Mouse (Mus musculus) limb, embryonic 12.5 days (tissue): ENCODE results near the gene Ski. TPM values are rescaled to one million over a fixed set of nuclear protein-coding genes. Genes with fewer than 3 reads are reported as not detected.

Experiments
- ATAC-seq: fragments of 200-750 bp; cut with Nextera tagmentation; 2 replicates; pipeline ENCODE4 v1.8.0; 2017; ENCODE audit warnings: low read depth, moderate TSS enrichment; ENCODE audit not compliant: insufficient number of reproducible peaks, insufficient read depth, low FRiP score, low TSS enrichment
- H3K27ac ChIP-seq: fragments of 300-500 bp; sonication (generic); 2 replicates; pipeline ENCODE4 v1.5.1; 2016; ENCODE audit warnings: mild to moderate bottlenecking, moderate library complexity
- H3K27me3 ChIP-seq: fragments of 300-500 bp; sonication (generic); 2 replicates; pipeline ENCODE4 v1.6.1; 2016; ENCODE audit warnings: mild to moderate bottlenecking, moderate library complexity
- H3K36me3 ChIP-seq: fragments of 300-500 bp; sonication (generic); 2 replicates; pipeline ENCODE4 v1.6.1; 2016; ENCODE audit warnings: mild to moderate bottlenecking, moderate library complexity
- H3K4me1 ChIP-seq: fragments of 300-500 bp; sonication (generic); replicated peaks from 2 replicates; pipeline ENCODE4 v1.6.1; 2016
- H3K4me2 ChIP-seq: fragments of 300-500 bp; sonication (generic); 2 replicates; pipeline ENCODE4 v1.6.1; 2016; ENCODE audit warnings: mild to moderate bottlenecking, moderate library complexity
- H3K4me3 ChIP-seq: fragments of 300-500 bp; sonication (generic); replicated peaks from 2 replicates; pipeline ENCODE4 v1.5.1; 2016; ENCODE audit warnings: mild to moderate bottlenecking
- H3K9ac ChIP-seq: fragments of 300-500 bp; sonication (generic); replicated peaks from 2 replicates; pipeline ENCODE4 v1.6.1; 2016; ENCODE audit warnings: mild to moderate bottlenecking, moderate library complexity
- H3K9me3 ChIP-seq: fragments of 300-500 bp; sonication (generic); 2 replicates; pipeline ENCODE4 v1.6.1; 2016; ENCODE audit warnings: mild to moderate bottlenecking, moderate library complexity
- WGBS: fragments of 180-500 bp; shearing (Covaris S2); methylation state at CpG from one replicate; pipeline ENCODE4 v1.1.7; 2016; 5-methylcytosine and 5-hydroxymethylcytosine counted together
- polyA plus RNA-seq: library from polyadenylated mRNA; unstranded; fragments of >200 nt; fragmentation: Nextera tagmentation; extraction: Ambion mirVana; gene quantifications from 2 replicates; pipeline ENCODE4 v1.2.1, GENCODE M21; 2016

Ski gene
- polyA plus RNA-seq, 1 experiment from 2014 or later, result 18.8 TPM

GRCm38 (mm10) chr4:155149941-155150275 is 72.5 kb downstream of the Ski start:
- H3K4me3 ChIP-seq, result no peak overlapping the region
- WGBS, result 51% methylated on average over 6 of the region's 6 CpGs
- ATAC-seq, result peak; percentile 0; the same call in 1 of the 2 replicates
- no peaks in the 10 kb centered on the region for H3K9me3 ChIP-seq
- H3K4me1 ChIP-seq, result peaks cover 63% of the 10 kb centered on the region
- peaks cover 26% of the 10 kb centered on the region; the same call in 1 of the 2 replicates for H3K36me3 ChIP-seq
- H3K27me3 ChIP-seq, result peaks cover 13% of the 10 kb centered on the region
- peak overlapping the region; percentile 86 for H3K27ac ChIP-seq
- H3K4me2 ChIP-seq, result peak overlapping the region; percentile 86
- 0 out of 2 replicates have a peak overlapping the region, but pooled peaks have one; percentile 71 for H3K9ac ChIP-seq

- no peak for ATAC-seq
- peak overlapping the region; percentile 86; the same call in 1 of the 2 replicates for H3K27ac ChIP-seq
- H3K4me3 ChIP-seq, result no peak overlapping the region
- H3K4me2 ChIP-seq, result no peak overlapping the region
- peaks cover 18% of the 10 kb centered on the region; the same call in 1 of the 2 replicates for H3K36me3 ChIP-seq
- peaks cover 64% of the 10 kb centered on the region for H3K4me1 ChIP-seq
- 58% methylated on average over 8 of the region's 8 CpGs for WGBS
- H3K27me3 ChIP-seq, result peaks cover 13% of the 10 kb centered on the region
- H3K9me3 ChIP-seq, result no peaks in the 10 kb centered on the region
- no peak overlapping the region for H3K9ac ChIP-seq
Measured at GRCm38 (mm10) chr4:155148910-155149698, 73.3 kb downstream of the Ski start.

GRCm38 (mm10) chr4:155148453-155148852 is 73.9 kb downstream of the Ski start:
- Histone ChIP-seq H3K27ac (no peak overlapping the region), H3K9me3 (no peaks in the 10 kb centered on the region), H3K4me1 (peaks cover 70% of the 10 kb centered on the region), H3K9ac (0 out of 2 replicates have a peak overlapping the region, but pooled peaks have one; percentile 3), H3K27me3 (peaks cover 13% of the 10 kb centered on the region), H3K4me3 (no peak overlapping the region), H3K4me2 (no peak overlapping the region), H3K36me3 (peaks cover 13% of the 10 kb centered on the region; the same call in 1 of the 2 replicates)
- 72% methylated on average over 4 of the region's 4 CpGs for WGBS
- no peak for ATAC-seq

GRCm38 (mm10) chr4:155146107-155146823 is 76.1 kb downstream of the Ski start:
- Histone ChIP-seq H3K27me3 (0 out of 2 replicates have a peak, but pooled peaks cover 5% of the 10 kb centered on the region), H3K4me3 (no peak overlapping the region), H3K4me2 (no peak overlapping the region), H3K9ac (no peak overlapping the region), H3K4me1 (peaks cover 64% of the 10 kb centered on the region), H3K9me3 (no peaks in the 10 kb centered on the region), H3K27ac (peak overlapping the region; percentile 50; the same call in 1 of the 2 replicates), H3K36me3 (no peaks in the 10 kb centered on the region)
- WGBS, result 70% methylated on average over 14 of the region's 14 CpGs
- no peak for ATAC-seq

GRCm38 (mm10) chr4:155144548-155145180 is 77.7 kb downstream of the Ski start:
- Histone ChIP-seq H3K4me3 (no peak overlapping the region), H3K4me2 (peak overlapping the region; percentile 26; the same call in 1 of the 2 replicates), H3K4me1 (peaks cover 64% of the 10 kb centered on the region), H3K36me3 (no peaks in the 10 kb centered on the region), H3K9ac (peak overlapping the region; percentile 44; the same call in 1 of the 2 replicates), H3K9me3 (no peaks in the 10 kb centered on the region), H3K27me3 (0 out of 2 replicates have a peak, but pooled peaks cover 5% of the 10 kb centered on the region), H3K27ac (peak overlapping the region; percentile 99)
- ATAC-seq, result no peak
- 49% methylated on average over 4 of the region's 4 CpGs for WGBS

- ATAC-seq, result peak; percentile 87
- Histone ChIP-seq H3K36me3 (no peaks in the 10 kb centered on the region), H3K9me3 (no peaks in the 10 kb centered on the region), H3K4me1 (peaks cover 62% of the 10 kb centered on the region), H3K4me2 (peak overlapping the region; percentile 26), H3K27me3 (no peaks in the 10 kb centered on the region), H3K9ac (peak overlapping the region; percentile 44), H3K27ac (peak overlapping the region; percentile 99), H3K4me3 (no peak overlapping the region)
- 40% methylated on average over 12 of the region's 12 CpGs for WGBS
Measured at GRCm38 (mm10) chr4:155143871-155144502, 78.4 kb downstream of the Ski start.

GRCm38 (mm10) chr4:155143411-155143810 is 79.0 kb downstream of the Ski start:
- H3K27ac ChIP-seq, result peak overlapping the region; percentile 99
- no peak for ATAC-seq
- peak overlapping the region; percentile 26; the same call in 1 of the 2 replicates for H3K4me2 ChIP-seq
- H3K9me3 ChIP-seq, result no peaks in the 10 kb centered on the region
- no peak overlapping the region for H3K4me3 ChIP-seq
- WGBS, result 56% methylated on average over 2 of the region's 2 CpGs
- peaks cover 63% of the 10 kb centered on the region for H3K4me1 ChIP-seq
- H3K9ac ChIP-seq, result peak overlapping the region; percentile 44
- H3K36me3 ChIP-seq, result no peaks in the 10 kb centered on the region
- no peaks in the 10 kb centered on the region for H3K27me3 ChIP-seq

GRCm38 (mm10) chr4:155142836-155143235 is 79.6 kb downstream of the Ski start:
- 94% methylated on average over 5 of the region's 5 CpGs for WGBS

GRCm38 (mm10) chr4:155140795-155141265 is 81.6 kb downstream of the Ski start:
- Histone ChIP-seq H3K9ac (no peak overlapping the region), H3K36me3 (no peaks in the 10 kb centered on the region), H3K4me1 (peaks cover 79% of the 10 kb centered on the region), H3K4me2 (peak overlapping the region; percentile 11; the same call in 1 of the 2 replicates), H3K27me3 (no peaks in the 10 kb centered on the region), H3K9me3 (no peaks in the 10 kb centered on the region), H3K27ac (peak overlapping the region; percentile 82), H3K4me3 (no peak overlapping the region)
- WGBS, result 46% methylated on average over 12 of the region's 12 CpGs
- no peak for ATAC-seq

More at GRCm38 (mm10) chr4:155142836-155143235, 79.6 kb downstream of the Ski start:
- H3K9me3 ChIP-seq, result no peaks in the 10 kb centered on the region
- H3K27ac ChIP-seq, result peak overlapping the region; percentile 99
- H3K4me3 ChIP-seq, result no peak overlapping the region
- peaks cover 69% of the 10 kb centered on the region for H3K4me1 ChIP-seq
- H3K9ac ChIP-seq, result no peak overlapping the region
- H3K27me3 ChIP-seq, result no peaks in the 10 kb centered on the region
- no peak overlapping the region for H3K4me2 ChIP-seq
- no peak for ATAC-seq
- H3K36me3 ChIP-seq, result no peaks in the 10 kb centered on the region

GRCm38 (mm10) chr4:155140150-155140549 is 82.2 kb downstream of the Ski start:
- 77% methylated on average over 2 of the region's 2 CpGs for WGBS
- no peaks in the 10 kb centered on the region for H3K36me3 ChIP-seq
- H3K4me2 ChIP-seq, result no peak overlapping the region
- peak overlapping the region; percentile 82 for H3K27ac ChIP-seq
- no peaks in the 10 kb centered on the region for H3K27me3 ChIP-seq
- H3K9me3 ChIP-seq, result no peaks in the 10 kb centered on the region
- no peak for ATAC-seq
- no peak overlapping the region for H3K4me3 ChIP-seq
- peaks cover 79% of the 10 kb centered on the region for H3K4me1 ChIP-seq
- no peak overlapping the region for H3K9ac ChIP-seq
